Mouse (Mus musculus) layer of hippocampus, adult 11-12 months (tissue): ENCODE data around the gene Ugt2b36.
"Not testable (repeated sequence)": the region's sequence is repeated elsewhere in the genome, so short reads cannot be mapped to it uniquely, and the experiment has no call there.

Experiments
- DNase-seq: peaks from one replicate; pipeline ENCODE4 v3.0.0; 2022; ENCODE audit warnings: low spot score

Gene Ugt2b36

DNA sequence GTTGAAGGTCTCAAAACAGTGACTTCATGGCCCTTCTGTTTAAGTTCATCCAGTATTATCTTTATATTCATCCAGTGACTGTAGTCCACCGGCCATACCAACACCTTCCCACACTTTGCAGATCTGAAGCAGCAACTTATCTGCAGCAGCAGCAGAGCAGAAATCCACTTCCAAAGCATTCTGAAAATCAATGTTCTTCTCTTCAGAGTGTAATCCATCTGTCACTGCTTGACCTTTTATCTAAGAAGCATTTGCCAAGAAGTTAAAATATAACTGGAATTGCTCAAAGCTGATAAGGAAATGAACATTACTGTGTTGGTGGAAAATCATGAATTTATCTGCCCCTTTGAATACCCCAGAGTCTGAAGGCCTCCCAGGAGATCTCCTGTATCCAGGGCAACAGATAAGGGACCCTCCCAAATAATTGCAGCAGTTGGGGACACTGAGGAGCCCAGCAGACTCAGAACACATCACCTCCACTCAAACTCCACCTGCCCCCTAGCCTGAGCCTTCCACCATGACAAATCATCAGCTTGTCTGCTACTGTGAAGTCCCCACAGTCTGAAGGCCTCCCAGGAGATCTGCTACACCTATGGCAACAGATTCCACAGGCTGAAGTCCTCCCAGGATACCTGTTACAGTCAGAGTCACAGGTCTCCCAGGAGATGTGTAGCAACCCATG lies at the start of gene Ugt2b36:
Ugt2b36 (minus strand) TSS at position 210 of the 682 bp plus-strand sequence.
- DNase-seq, result no peak

DNA sequence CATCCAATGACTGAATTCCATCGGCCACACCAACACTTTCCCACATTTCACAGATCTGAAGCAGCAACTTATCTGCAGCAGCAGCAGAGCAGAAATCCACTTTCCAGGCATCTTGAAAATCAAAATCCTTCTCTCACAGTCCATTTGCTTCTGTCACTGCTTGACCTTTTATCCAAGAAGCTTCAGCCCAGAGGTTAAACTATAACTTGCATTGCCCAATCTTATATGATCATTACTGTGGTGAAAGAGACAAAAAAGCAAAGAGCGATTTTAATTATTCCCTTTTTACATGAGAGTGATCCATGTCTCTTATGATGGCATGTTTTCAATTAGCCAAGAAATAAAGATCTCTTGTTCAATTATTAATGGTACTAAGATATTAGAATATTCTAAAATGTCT lies 47.8 kb upstream of the Ugt2b36 start, which contains the start of gene Ugt2b5:
Ugt2b5 (minus strand) TSS at position 123 of the 400 bp plus-strand sequence.
- DNase-seq, result not testable (repeated sequence)

DNA sequence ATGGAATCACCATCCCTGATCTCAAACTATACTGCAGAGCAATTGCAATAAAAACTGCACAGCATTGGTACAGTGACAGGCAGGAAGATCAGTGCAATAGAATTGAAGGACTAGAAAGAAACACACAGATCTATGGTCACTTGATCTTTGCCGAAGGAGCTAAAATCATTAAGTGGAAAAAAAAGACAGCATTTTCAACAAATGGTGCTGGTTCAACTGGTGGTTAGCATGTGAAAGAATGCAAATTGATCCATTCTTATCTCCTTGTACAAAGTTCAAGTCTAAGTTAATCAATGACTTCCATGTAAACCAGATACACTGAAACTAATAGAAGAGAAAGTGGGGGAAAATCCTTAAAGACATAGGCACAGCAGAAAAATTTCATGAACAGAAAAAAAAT lies 11.3 kb upstream of the Ugt2b36 start:
- not testable (repeated sequence) for DNase-seq

DNA sequence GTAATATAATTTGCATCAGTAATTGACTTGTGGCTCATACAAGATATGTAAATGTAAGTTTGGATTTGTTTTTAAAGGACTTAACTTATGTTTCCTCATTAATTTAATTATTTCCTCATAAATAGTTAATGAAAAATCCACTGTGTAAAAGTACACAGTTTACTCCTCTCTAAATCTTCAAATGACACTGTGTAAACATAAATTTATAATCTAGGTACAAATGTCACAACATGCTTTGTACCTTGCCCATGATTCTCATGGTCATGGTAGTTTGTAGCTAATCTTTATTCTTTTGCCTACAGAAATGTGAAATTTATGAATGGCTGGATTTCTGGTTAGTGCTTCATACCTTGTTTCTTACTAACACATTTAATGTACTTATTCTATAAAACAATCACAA lies 1.2 kb downstream of the Ugt2b36 start:
- DNase-seq, result no peak

DNA sequence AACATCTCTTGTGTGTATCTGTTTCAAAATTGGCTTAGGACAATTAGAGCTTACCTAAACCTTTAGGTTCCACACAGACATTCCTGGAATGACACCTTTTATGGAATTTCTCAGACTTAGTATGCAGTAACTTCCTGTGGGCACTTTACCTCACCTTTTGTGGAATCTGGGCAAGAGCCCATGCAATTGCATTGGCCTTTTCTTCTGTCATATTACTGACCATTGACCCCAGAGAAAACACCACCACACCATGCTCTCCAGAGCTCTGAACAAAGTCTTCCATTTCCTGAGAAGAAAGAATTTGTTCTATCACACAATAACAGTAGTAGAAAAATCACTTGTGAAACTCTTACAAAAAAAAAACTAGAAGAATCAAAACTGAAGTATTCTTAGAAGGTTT lies 3.1 kb downstream of the Ugt2b36 start:
- DNase-seq, result no peak

DNA sequence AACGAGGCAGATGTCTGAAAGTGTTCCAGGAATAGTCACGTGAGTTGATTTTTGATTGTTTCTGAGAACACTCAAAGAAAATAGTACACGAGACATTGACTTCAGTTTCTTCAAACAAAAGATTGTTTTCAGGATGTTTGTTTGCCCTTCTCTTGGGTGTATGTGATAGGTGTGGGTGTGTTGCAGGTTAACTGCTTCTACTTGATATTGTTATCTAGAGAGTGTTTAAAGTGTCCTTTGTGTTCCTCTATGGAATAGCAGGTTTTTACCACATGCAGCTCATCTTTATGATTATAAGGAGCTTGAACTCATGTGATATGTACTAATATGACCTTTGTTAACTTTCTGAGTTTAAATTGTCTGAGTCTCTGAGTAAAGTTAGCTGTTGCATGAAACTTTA lies 6.1 kb downstream of the Ugt2b36 start:
- DNase-seq, result no peak

DNA sequence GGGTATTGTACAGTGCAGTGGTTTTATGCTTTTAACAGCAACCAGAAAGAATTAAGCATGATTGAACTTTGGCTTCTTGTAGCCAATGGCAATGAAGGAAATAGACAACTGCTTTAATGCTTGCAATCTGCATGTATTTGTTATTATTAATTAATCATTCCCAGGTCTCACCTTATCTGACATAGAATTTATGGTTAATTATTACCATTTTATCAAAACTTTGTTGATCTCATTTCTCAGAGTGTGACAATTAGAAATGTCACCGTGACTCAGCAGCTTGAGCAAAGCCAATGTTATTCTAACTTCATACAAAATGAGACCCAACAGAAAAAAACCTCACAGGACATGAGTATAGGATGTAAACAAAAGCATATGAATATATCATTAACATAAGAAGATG lies 61.7 kb downstream of the Ugt2b36 start:
- DNase-seq, result no peak

DNA sequence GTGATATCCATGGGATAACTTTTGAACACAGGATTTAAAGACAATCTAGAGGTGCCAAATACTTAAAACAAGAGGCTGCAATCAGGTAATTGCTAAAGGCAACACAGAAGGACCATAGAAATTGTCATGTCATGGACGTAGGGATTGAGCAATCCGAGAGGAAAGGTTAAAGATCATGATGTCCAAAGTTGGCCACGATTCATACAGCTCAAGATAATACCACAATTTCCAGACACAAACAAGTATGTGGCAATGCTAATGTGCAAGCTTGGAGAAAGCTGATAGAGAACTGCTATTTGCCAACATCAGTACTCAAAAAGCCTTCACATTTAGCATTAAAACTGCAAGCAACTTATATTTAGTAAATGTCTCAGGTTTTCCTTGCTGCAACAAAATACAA lies 65.0 kb downstream of the Ugt2b36 start:
- DNase-seq, result no peak
